Mouse (Mus musculus): ENCODE data around the gene Gpr183. TPM values are rescaled to one million over a fixed set of nuclear protein-coding genes. Genes with fewer than 3 reads are reported as not detected.

The Gpr183 gene
- polyA plus RNA-seq, 1 experiment from 2014 or later, result 1.8 TPM

DNA sequence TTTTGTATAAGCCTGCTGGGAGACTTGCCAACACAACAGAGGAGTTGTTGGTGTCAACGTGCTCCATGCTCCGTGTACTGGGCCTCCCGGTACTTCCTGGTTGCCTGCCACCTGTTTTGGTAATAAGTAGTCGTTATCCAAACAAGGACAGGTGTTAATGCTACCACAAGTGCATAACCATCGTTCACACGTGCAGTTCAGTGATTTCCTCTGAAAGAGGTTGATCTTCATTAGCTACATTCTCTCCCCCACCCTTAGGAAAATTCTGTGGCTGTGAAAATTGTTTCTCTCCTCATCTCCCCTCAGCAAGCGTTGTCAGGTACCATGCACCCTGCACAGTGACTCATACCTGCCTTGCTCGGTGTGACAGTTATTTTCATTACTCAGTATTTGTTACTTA is 34.5 kb upstream of the Gpr183 start:
- Histone ChIP-seq H3K27me3 (no peaks in the 10 kb centered on the region), H3K9ac (no peak overlapping the region), H3K4me2 (no peak overlapping the region), H3K4me3 (no peak overlapping the region), H3K27ac (no peak overlapping the region), H3K36me3 (peaks cover 3% of the 10 kb centered on the region; the same call in 1 of the 2 replicates), H3K4me1 (replicated peaks) (peaks cover 9% of the 10 kb centered on the region), H3K9me3 (replicated peaks) (no peaks in the 10 kb centered on the region)
- no peak for ATAC-seq (replicated peaks; ENCODE audit: insufficient number of reproducible peaks, insufficient read depth, low FRiP score, low read depth)
- WGBS, result 72% methylated on average over 8 of the region's 8 CpGs

DNA sequence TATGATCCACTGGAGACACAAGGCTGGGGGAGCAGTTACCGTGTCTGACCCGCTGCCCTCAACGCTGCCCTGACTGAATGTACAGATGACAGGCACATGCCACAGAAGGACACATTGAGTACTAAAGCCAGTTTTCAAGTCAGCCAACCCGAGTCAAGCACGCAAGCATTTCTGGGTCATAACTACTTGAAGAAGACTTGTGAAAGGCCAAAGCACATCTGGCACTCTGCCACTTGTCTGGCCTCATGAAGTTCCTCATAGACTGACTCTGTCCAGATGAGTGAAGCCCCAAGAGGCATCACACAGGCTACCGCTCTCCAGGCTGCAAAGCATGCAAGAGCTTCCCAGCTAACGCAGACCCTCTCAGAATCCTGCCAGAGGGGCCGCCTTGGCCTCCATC is 31.8 kb upstream of the Gpr183 start:
- 0 out of 2 replicates have a peak, but pooled peaks have one; percentile 33 for ATAC-seq (replicated peaks; ENCODE audit: insufficient number of reproducible peaks, insufficient read depth, low FRiP score, low read depth)
- Histone ChIP-seq H3K9me3 (replicated peaks) (no peaks in the 10 kb centered on the region), H3K4me3 (no peak overlapping the region), H3K36me3 (peaks cover 3% of the 10 kb centered on the region; the same call in 1 of the 2 replicates), H3K27ac (no peak overlapping the region), H3K9ac (no peak overlapping the region), H3K27me3 (no peaks in the 10 kb centered on the region), H3K4me2 (no peak overlapping the region), H3K4me1 (replicated peaks) (peaks cover 12% of the 10 kb centered on the region)
- WGBS, result 73% methylated on average over 8 of the region's 8 CpGs

GRCm38 (mm10) chr14:121995557-121995870 is 30.5 kb upstream of the Gpr183 start:
- Histone ChIP-seq H3K4me2 (no peak overlapping the region), H3K9me3 (replicated peaks) (no peaks in the 10 kb centered on the region), H3K4me3 (no peak overlapping the region), H3K27ac (no peak overlapping the region), H3K27me3 (no peaks in the 10 kb centered on the region), H3K9ac (no peak overlapping the region), H3K36me3 (peaks cover 3% of the 10 kb centered on the region; the same call in 1 of the 2 replicates), H3K4me1 (replicated peaks) (peaks cover 11% of the 10 kb centered on the region)
- WGBS, result 62% methylated on average over 1 of the region's 1 CpGs
- no peak for ATAC-seq (replicated peaks; ENCODE audit: insufficient number of reproducible peaks, insufficient read depth, low FRiP score, low read depth)

- no peak overlapping the region for H3K9ac ChIP-seq
- H3K4me1 ChIP-seq (replicated peaks), result peaks cover 7% of the 10 kb centered on the region
- no peak overlapping the region for H3K4me2 ChIP-seq
- H3K36me3 ChIP-seq, result peaks cover 3% of the 10 kb centered on the region; the same call in 1 of the 2 replicates
- H3K27ac ChIP-seq, result no peak overlapping the region
- H3K27me3 ChIP-seq, result no peaks in the 10 kb centered on the region
- ATAC-seq (replicated peaks; ENCODE audit: insufficient number of reproducible peaks, insufficient read depth, low FRiP score, low read depth), result no peak
- H3K4me3 ChIP-seq, result no peak overlapping the region
- 81% methylated on average over 7 of the region's 7 CpGs for WGBS
- no peaks in the 10 kb centered on the region for H3K9me3 ChIP-seq (replicated peaks)
These were observed 30.0 kb upstream of the Gpr183 start for GRCm38 (mm10) chr14:121994846-121995556.

GRCm38 (mm10) chr14:121994171-121994700 is 29.2 kb upstream of the Gpr183 start:
- Histone ChIP-seq H3K27me3 (no peaks in the 10 kb centered on the region), H3K36me3 (peaks cover 3% of the 10 kb centered on the region; the same call in 1 of the 2 replicates), H3K9ac (no peak overlapping the region), H3K4me3 (no peak overlapping the region), H3K4me1 (replicated peaks) (peaks cover 7% of the 10 kb centered on the region), H3K27ac (no peak overlapping the region), H3K9me3 (replicated peaks) (no peaks in the 10 kb centered on the region), H3K4me2 (no peak overlapping the region)
- no peak for ATAC-seq (replicated peaks; ENCODE audit: insufficient number of reproducible peaks, insufficient read depth, low FRiP score, low read depth)
- 88% methylated on average over 17 of the region's 17 CpGs for WGBS

- ATAC-seq (replicated peaks; ENCODE audit: insufficient number of reproducible peaks, insufficient read depth, low FRiP score, low read depth), result no peak
- Histone ChIP-seq H3K9me3 (replicated peaks) (no peaks in the 10 kb centered on the region), H3K36me3 (peaks cover 3% of the 10 kb centered on the region; the same call in 1 of the 2 replicates), H3K4me1 (replicated peaks) (peaks cover 7% of the 10 kb centered on the region), H3K4me2 (no peak overlapping the region), H3K4me3 (no peak overlapping the region), H3K27ac (no peak overlapping the region), H3K27me3 (no peaks in the 10 kb centered on the region), H3K9ac (no peak overlapping the region)
- WGBS, result 86% methylated on average over 4 of the region's 4 CpGs
These were observed 28.6 kb upstream of the Gpr183 start for GRCm38 (mm10) chr14:121993616-121994015.

DNA sequence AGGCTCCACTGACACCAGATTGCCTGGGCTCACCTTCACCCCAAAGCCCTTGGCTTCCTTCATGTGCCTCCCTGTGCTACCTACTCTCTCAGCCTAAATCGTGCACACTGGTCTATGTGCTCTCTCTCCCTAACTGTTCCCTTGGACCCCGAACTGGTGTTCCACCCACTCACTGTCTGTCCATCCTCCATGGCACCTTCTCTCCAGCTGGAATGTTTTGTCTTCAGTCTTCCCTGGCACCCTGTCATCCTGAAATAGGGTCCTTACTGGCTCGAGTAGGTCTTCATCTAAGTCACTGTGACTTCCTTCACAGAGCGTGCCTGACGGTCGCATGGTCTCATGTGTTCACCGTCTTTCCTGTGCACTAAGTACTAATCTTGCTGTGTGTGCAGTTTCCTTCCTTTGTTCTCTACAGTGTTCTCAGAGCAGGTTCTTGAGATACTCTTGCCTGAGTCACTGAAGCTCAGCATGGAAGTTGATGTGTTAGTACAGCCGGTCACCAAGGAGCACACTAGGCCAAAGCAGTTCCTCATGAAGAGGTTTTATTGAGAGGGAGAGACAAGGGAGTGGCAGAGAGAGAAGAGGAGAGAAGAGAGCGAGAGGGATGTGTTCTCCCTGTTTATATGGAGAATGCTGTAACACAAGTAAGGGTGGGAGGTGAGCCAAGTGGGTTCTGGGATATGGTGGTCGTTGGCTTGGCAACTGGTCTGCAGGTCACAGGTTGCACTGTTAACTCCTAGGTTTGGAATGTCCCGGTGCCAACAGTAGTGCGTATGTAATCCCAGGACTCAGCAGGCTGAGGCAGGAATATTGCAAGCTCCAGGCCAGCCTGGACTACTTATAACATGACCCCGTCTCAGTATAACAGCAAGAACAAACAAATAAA is 27.6 kb upstream of the Gpr183 start:
- H3K27me3 ChIP-seq, result no peaks in the 10 kb centered on the region

GRCm38 (mm10) chr14:121991921-121992320 is 26.9 kb upstream of the Gpr183 start:
- H3K27me3 ChIP-seq, result no peaks in the 10 kb centered on the region
- H3K27ac ChIP-seq, result peak overlapping the region; percentile 35; the same call in 1 of the 2 replicates
- H3K4me3 ChIP-seq, result no peak overlapping the region
- peaks cover 5% of the 10 kb centered on the region for H3K4me1 ChIP-seq (replicated peaks)
- peaks cover 3% of the 10 kb centered on the region; the same call in 1 of the 2 replicates for H3K36me3 ChIP-seq
- ATAC-seq (replicated peaks; ENCODE audit: insufficient number of reproducible peaks, insufficient read depth, low FRiP score, low read depth), result no peak
- H3K9ac ChIP-seq, result no peak overlapping the region
- H3K9me3 ChIP-seq (replicated peaks), result no peaks in the 10 kb centered on the region
- no peak overlapping the region for H3K4me2 ChIP-seq

More for the DNA sequence above, 27.6 kb upstream of the Gpr183 start:
- ATAC-seq (replicated peaks; ENCODE audit: insufficient number of reproducible peaks, insufficient read depth, low FRiP score, low read depth), result no peak
- Histone ChIP-seq H3K36me3 (peaks cover 3% of the 10 kb centered on the region; the same call in 1 of the 2 replicates), H3K9me3 (replicated peaks) (no peaks in the 10 kb centered on the region), H3K4me1 (replicated peaks) (peaks cover 7% of the 10 kb centered on the region), H3K4me2 (no peak overlapping the region), H3K27ac (peak overlapping the region; percentile 35; the same call in 1 of the 2 replicates), H3K9ac (no peak overlapping the region), H3K4me3 (no peak overlapping the region)
- WGBS, result 70% methylated on average over 13 of the region's 13 CpGs

DNA sequence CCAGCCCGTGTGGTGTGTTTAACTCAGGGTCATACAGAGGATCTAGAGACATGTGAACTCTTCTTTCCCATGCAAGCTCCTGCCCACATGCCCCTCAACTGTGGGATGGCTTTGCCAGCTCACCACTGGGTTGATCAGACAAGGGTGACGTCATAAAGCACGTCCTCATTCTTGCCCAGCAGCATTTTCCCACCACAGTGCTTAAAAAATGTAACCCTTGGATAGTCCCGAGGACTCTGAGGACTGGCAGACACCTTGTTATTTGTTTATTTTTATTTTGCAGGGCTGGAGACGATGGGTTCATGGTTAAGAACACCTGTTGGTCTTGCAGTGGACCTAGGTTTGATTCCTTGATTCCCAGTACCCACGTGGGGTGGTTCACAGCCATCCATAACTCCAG is 25.9 kb upstream of the Gpr183 start:
- Histone ChIP-seq H3K27me3 (no peaks in the 10 kb centered on the region), H3K36me3 (peaks cover 3% of the 10 kb centered on the region; the same call in 1 of the 2 replicates), H3K9ac (no peak overlapping the region), H3K4me3 (no peak overlapping the region), H3K9me3 (replicated peaks) (no peaks in the 10 kb centered on the region), H3K4me1 (replicated peaks) (0 out of 2 replicates have a peak, but pooled peaks cover 3% of the 10 kb centered on the region), H3K4me2 (no peak overlapping the region), H3K27ac (no peak overlapping the region)
- WGBS, result 84% methylated on average over 6 of the region's 6 CpGs
- no peak for ATAC-seq (replicated peaks; ENCODE audit: insufficient number of reproducible peaks, insufficient read depth, low FRiP score, low read depth)

DNA sequence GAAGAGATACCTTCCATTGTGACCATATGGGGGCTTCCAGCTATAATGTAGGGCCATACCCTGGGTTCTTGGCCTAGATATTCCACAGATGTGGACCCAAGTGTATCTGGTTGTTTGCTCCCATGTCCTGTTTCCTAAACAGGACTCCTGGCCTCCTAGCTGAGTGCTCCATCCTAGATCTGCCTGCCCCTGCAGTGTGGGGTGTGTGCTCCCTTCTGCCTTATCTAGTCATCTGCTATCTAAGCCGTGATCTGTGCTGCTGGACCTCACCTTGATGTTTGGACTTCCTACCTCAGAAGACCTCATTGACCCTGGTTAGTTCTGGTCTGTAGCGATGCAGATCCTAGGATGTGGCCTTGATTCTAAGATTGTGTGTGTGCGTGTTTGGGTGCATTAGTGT is 24.9 kb upstream of the Gpr183 start:
- H3K4me3 ChIP-seq, result no peak overlapping the region
- no peaks in the 10 kb centered on the region for H3K9me3 ChIP-seq (replicated peaks)
- 93% methylated on average over 3 of the region's 3 CpGs for WGBS

DNA sequence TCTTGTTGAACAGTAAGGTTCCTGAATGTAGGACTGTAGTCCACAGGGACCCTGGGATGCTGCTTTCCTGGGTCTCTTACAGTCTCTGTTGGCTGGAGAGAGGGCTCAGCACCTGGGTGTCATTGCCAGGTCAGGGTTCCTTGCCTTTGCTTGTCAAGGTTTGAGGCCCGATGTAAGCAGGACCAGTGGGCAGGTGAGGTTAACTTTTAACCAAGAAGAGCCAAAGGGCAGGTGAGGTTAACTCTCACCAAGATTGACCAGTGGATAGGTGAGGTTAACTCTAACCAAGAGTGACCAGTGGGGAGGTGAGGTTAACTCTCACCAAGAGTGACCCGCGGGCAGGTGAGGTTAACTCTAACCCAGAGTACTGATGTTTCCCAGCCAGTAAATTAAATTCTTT is 24.3 kb upstream of the Gpr183 start:
- Histone ChIP-seq H3K9ac (no peak overlapping the region), H3K4me2 (no peak overlapping the region), H3K9me3 (replicated peaks) (no peaks in the 10 kb centered on the region), H3K4me1 (replicated peaks) (0 out of 2 replicates have a peak, but pooled peaks cover 3% of the 10 kb centered on the region), H3K27ac (no peak overlapping the region), H3K4me3 (no peak overlapping the region), H3K36me3 (no peaks in the 10 kb centered on the region), H3K27me3 (no peaks in the 10 kb centered on the region)
- WGBS, result 93% methylated on average over 3 of the region's 3 CpGs
- no peak for ATAC-seq (replicated peaks; ENCODE audit: insufficient number of reproducible peaks, insufficient read depth, low FRiP score, low read depth)

More for the DNA sequence above, 24.9 kb upstream of the Gpr183 start:
- Histone ChIP-seq H3K27me3 (no peaks in the 10 kb centered on the region), H3K4me1 (replicated peaks) (0 out of 2 replicates have a peak, but pooled peaks cover 3% of the 10 kb centered on the region), H3K36me3 (0 out of 2 replicates have a peak, but pooled peaks cover under 1% of the 10 kb centered on the region), H3K27ac (no peak overlapping the region), H3K4me2 (no peak overlapping the region), H3K9ac (no peak overlapping the region)
- no peak for ATAC-seq (replicated peaks; ENCODE audit: insufficient number of reproducible peaks, insufficient read depth, low FRiP score, low read depth)
